Mouse (Mus musculus): ENCODE measurements around the gene Lysmd1. TPM values are rescaled to one million over a fixed set of nuclear protein-coding genes. Genes with fewer than 3 reads are reported as not detected.
"Not testable (repeated sequence)": the region's sequence is repeated elsewhere in the genome, so short reads cannot be mapped to it uniquely, and the experiment has no call there.

The Lysmd1 gene
- total and polyA plus RNA-seq, 2 experiments from 2014 or later, result 35.3 to 51.9 TPM

- peak; percentile 43; the same call in 1 of the 2 replicates for TF ChIP-seq CTCF (IDR thresholded peaks at IDR 0.05)
Measured at GRCm38 (mm10) chr3:95106338-95107117, 27.4 kb upstream of the Lysmd1 start, which contains the start of gene Pip5k1a. Gene Pip5k1a, minus strand, starts transcription at chr3:95106930.

GRCm38 (mm10) chr3:95107308-95107707 lies 26.6 kb upstream of the Lysmd1 start:
- H3K4me1 ChIP-seq (ENCODE audit: insufficient read depth, low read length); H3K9ac ChIP-seq (replicated peaks; ENCODE audit: low read length, poor library complexity, severe bottlenecking); ATAC-seq (ENCODE audit: low FRiP score); H3K27me3 ChIP-seq (ENCODE audit: insufficient read depth, low read length); H3K9me3 ChIP-seq (ENCODE audit: low read length); DNase-seq (ENCODE audit: low spot score); H3K36me3 ChIP-seq (ENCODE audit: insufficient read depth, low read length): not testable (repeated sequence)
- Histone ChIP-seq H3K27ac (ENCODE audit: low read depth, low read length) (0 out of 2 replicates have a peak overlapping the region, but pooled peaks have one; percentile 32), H3K4me3 (ENCODE audit: low read depth, low read length) (peak overlapping the region; percentile 92), H3K4me2 (ENCODE audit: low read depth, low read length, poor library complexity, severe bottlenecking) (peak overlapping the region; percentile 55)

More at GRCm38 (mm10) chr3:95106338-95107117, 27.4 kb upstream of the Lysmd1 start, which contains the start of gene Pip5k1a:
- peak; percentile 94 for ATAC-seq (ENCODE audit: low FRiP score)
- H3K36me3 ChIP-seq (ENCODE audit: insufficient read depth, low read length), result no peaks in the 10 kb centered on the region
- H3K4me3 ChIP-seq (ENCODE audit: low read depth, low read length), result peak within 1 kb of the TSS; percentile 92
- H3K27ac ChIP-seq (ENCODE audit: low read depth, low read length), result peak within 1 kb of the TSS; percentile 89
- H3K9me3 ChIP-seq (ENCODE audit: low read length), result no peaks in the 10 kb centered on the region
- peak within 1 kb of the TSS; percentile 93 for H3K9ac ChIP-seq (replicated peaks; ENCODE audit: low read length, poor library complexity, severe bottlenecking)
- H3K4me1 ChIP-seq (ENCODE audit: insufficient read depth, low read length), result peaks cover 7% of the 10 kb centered on the region; the same call in 1 of the 2 replicates
- DNase-seq (ENCODE audit: low spot score), result peak; percentile 100
- peak within 1 kb of the TSS; percentile 81 for H3K4me2 ChIP-seq (ENCODE audit: low read depth, low read length, poor library complexity, severe bottlenecking)
- WGBS, result under 1% methylated on average over 51 of the region's 51 CpGs
- no peaks in the 10 kb centered on the region for H3K27me3 ChIP-seq (ENCODE audit: insufficient read depth, low read length)

GRCm38 (mm10) chr3:95107898-95108297 lies 26.0 kb upstream of the Lysmd1 start:
- H3K9me3 ChIP-seq (ENCODE audit: low read length), result no peaks in the 10 kb centered on the region
- peak; percentile 57 for TF ChIP-seq CTCF (IDR thresholded peaks at IDR 0.05)
- WGBS, result 61% methylated on average over 2 of the region's 2 CpGs
- H3K4me1 ChIP-seq (ENCODE audit: insufficient read depth, low read length), result peaks cover 9% of the 10 kb centered on the region; the same call in 1 of the 2 replicates
- H3K27me3 ChIP-seq (ENCODE audit: insufficient read depth, low read length), result no peaks in the 10 kb centered on the region
- no peak overlapping the region for H3K9ac ChIP-seq (replicated peaks; ENCODE audit: low read length, poor library complexity, severe bottlenecking)
- H3K27ac ChIP-seq (ENCODE audit: low read depth, low read length), result no peak overlapping the region
- no peaks in the 10 kb centered on the region for H3K36me3 ChIP-seq (ENCODE audit: insufficient read depth, low read length)
- DNase-seq (ENCODE audit: low spot score), result peak; percentile 12
- ATAC-seq (ENCODE audit: low FRiP score), result no peak
- H3K4me3 ChIP-seq (ENCODE audit: low read depth, low read length), result no peak overlapping the region
- no peak overlapping the region for H3K4me2 ChIP-seq (ENCODE audit: low read depth, low read length, poor library complexity, severe bottlenecking)

GRCm38 (mm10) chr3:95110911-95111726 lies 22.8 kb upstream of the Lysmd1 start, which contains the start of gene Vps72:
Gene Vps72, plus strand, starts transcription at chr3:95111022.
- peaks cover 13% of the 10 kb centered on the region for H3K36me3 ChIP-seq (ENCODE audit: insufficient read depth, low read length)

GRCm38 (mm10) chr3:95112760-95113159 lies 21.1 kb upstream of the Lysmd1 start:
- Histone ChIP-seq H3K4me3 (ENCODE audit: low read depth, low read length) (no peak overlapping the region), H3K9ac (replicated peaks; ENCODE audit: low read length, poor library complexity, severe bottlenecking) (no peak overlapping the region), H3K36me3 (ENCODE audit: insufficient read depth, low read length) (peaks cover 14% of the 10 kb centered on the region), H3K27ac (ENCODE audit: low read depth, low read length) (no peak overlapping the region), H3K4me2 (ENCODE audit: low read depth, low read length, poor library complexity, severe bottlenecking) (no peak overlapping the region), H3K9me3 (ENCODE audit: low read length) (no peaks in the 10 kb centered on the region), H3K27me3 (ENCODE audit: insufficient read depth, low read length) (no peaks in the 10 kb centered on the region), H3K4me1 (ENCODE audit: insufficient read depth, low read length) (0 out of 2 replicates have a peak, but pooled peaks cover 3% of the 10 kb centered on the region)
- ATAC-seq (ENCODE audit: low FRiP score), result no peak
- TF ChIP-seq CTCF (IDR thresholded peaks at IDR 0.05), result no peak
- no peak for DNase-seq (ENCODE audit: low spot score)
- WGBS, result 100% methylated on average over 1 of the region's 1 CpGs

More at GRCm38 (mm10) chr3:95110911-95111726, 22.8 kb upstream of the Lysmd1 start, which contains the start of gene Vps72:
- H3K27me3 ChIP-seq (ENCODE audit: insufficient read depth, low read length), result no peaks in the 10 kb centered on the region
- H3K4me2 ChIP-seq (ENCODE audit: low read depth, low read length, poor library complexity, severe bottlenecking), result peak within 1 kb of the TSS; percentile 53
- peak within 1 kb of the TSS; percentile 84 for H3K9ac ChIP-seq (replicated peaks; ENCODE audit: low read length, poor library complexity, severe bottlenecking)
- DNase-seq (ENCODE audit: low spot score) (peak; percentile 95), ATAC-seq (ENCODE audit: low FRiP score) (peak; percentile 59; the same call in 1 of the 2 replicates)
- 0 out of 2 replicates have a peak, but pooled peaks cover 3% of the 10 kb centered on the region for H3K4me1 ChIP-seq (ENCODE audit: insufficient read depth, low read length)
- no peaks in the 10 kb centered on the region for H3K9me3 ChIP-seq (ENCODE audit: low read length)
- TF ChIP-seq CTCF (IDR thresholded peaks at IDR 0.05), result no peak
- H3K4me3 ChIP-seq (ENCODE audit: low read depth, low read length), result peak within 1 kb of the TSS; percentile 85
- under 1% methylated on average over 53 of the region's 54 CpGs for WGBS
- H3K27ac ChIP-seq (ENCODE audit: low read depth, low read length), result peak within 1 kb of the TSS; percentile 85

Measured in midbrain, postnatal 0 days (tissue).